Mouse (Mus musculus): ENCODE data around the gene Gm3402.
"Not testable (repeated sequence)": the region's sequence is repeated elsewhere in the genome, so short reads cannot be mapped to it uniquely, and the experiment has no call there.

DNA sequence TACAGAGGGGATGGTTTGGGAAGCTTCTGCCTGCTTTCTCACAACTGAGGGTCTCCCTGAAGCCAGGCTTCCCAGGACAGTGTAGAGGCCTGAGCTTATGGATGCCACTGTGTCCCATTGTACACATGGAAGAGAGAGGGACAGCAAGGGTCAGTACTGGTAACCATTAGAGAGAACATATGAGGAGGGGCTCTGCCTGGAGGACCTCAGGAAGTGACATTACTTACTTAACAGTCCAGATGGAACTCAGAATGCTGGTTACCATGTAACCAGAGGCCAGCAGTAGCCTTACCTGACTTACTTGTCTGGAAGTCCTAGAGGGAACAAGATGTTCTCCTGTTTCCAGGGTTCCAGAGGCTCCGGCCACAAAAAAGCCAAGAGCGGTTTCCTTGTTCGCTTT lies 41.9 kb downstream of the Gm3402 start, which contains the start of gene Gm3415:
- TF ChIP-seq POLR2A (IDR thresholded peaks at IDR 0.05; ENCODE audit: extremely low read depth, insufficient read depth, low read length); CTCF (IDR thresholded peaks at IDR 0.05; ENCODE audit: low read depth, low read length): not testable (repeated sequence)
